Mouse (Mus musculus) brain, embryonic 14.5 days (tissue): ENCODE results near the gene Baz2a. TPM values are rescaled to one million over a fixed set of nuclear protein-coding genes. Genes with fewer than 3 reads are reported as not detected.
"Not testable (repeated sequence)": the region's sequence is repeated elsewhere in the genome, so short reads cannot be mapped to it uniquely, and the experiment has no call there.

Experiments used
- DNase-seq: peaks from one replicate; pipeline ENCODE4 v3.0.0-alpha.2; 2011; ENCODE audit warnings: low read depth
- CTCF ChIP-seq: fragments of 200-500 bp; IDR thresholded peaks from 2 replicates; pipeline ENCODE4 v1.5.1; 2012; ENCODE audit warnings: inconsistent platforms, mild to moderate bottlenecking, moderate library complexity, borderline replicate concordance; ENCODE audit not compliant: insufficient read depth, insufficient read length; ENCODE audit errors: extremely low read depth
- POLR2A ChIP-seq: fragments of 200-500 bp; IDR thresholded peaks from 2 replicates; pipeline ENCODE4 v1.6.1; 2012; ENCODE audit warnings: mild to moderate bottlenecking, inconsistent platforms, borderline replicate concordance; ENCODE audit not compliant: poor library complexity, insufficient read depth, insufficient read length, severe bottlenecking; ENCODE audit errors: extremely low read depth
- polyA plus RNA-seq: library from polyadenylated mRNA; depleted of rRNA; stranded (reverse); fragments of >200 nt; gene quantifications from 2 replicates; pipeline ENCODE4 v1.2.3, GENCODE M21; 2012

The Baz2a gene
- polyA plus RNA-seq, 1 experiment = 33.1 TPM

- no peak for TF ChIP-seq POLR2A
- no peak for TF ChIP-seq CTCF
- no peak for DNase-seq
These were observed 7.7 kb upstream of the Baz2a start for GRCm38 (mm10) chr10:128083688-128084087.

GRCm38 (mm10) chr10:128084160-128084559 is 7.2 kb upstream of the Baz2a start:
- TF ChIP-seq POLR2A (no peak), CTCF (no peak)
- no peak for DNase-seq

GRCm38 (mm10) chr10:128086391-128086790 is 5.0 kb upstream of the Baz2a start:
- TF ChIP-seq POLR2A (no peak), CTCF (peak; percentile 45; the same call in 1 of the 2 replicates)
- DNase-seq = peak; percentile 49

- not testable (repeated sequence) for DNase-seq
These were observed 4.2 kb upstream of the Baz2a start for GRCm38 (mm10) chr10:128087216-128087615.

- no peak for DNase-seq
- TF ChIP-seq CTCF (no peak), POLR2A (no peak)
These were observed 3.2 kb upstream of the Baz2a start for GRCm38 (mm10) chr10:128088181-128088580.

GRCm38 (mm10) chr10:128089842-128090241 is 1.5 kb upstream of the Baz2a start:
- no peak for TF ChIP-seq POLR2A
- no peak for TF ChIP-seq CTCF
- DNase-seq = no peak

GRCm38 (mm10) chr10:128090651-128091563 is 470 bp upstream of the Baz2a start:
- DNase-seq = peak; percentile 92
- TF ChIP-seq CTCF = peak; percentile 82
- no peak for TF ChIP-seq POLR2A

GRCm38 (mm10) chr10:128092506-128093495 is 1.4 kb downstream of the Baz2a start:
- TF ChIP-seq POLR2A (no peak), CTCF (peak; percentile 52; the same call in 1 of the 2 replicates)
- peak; percentile 88 for DNase-seq

GRCm38 (mm10) chr10:128093496-128094294 is 2.3 kb downstream of the Baz2a start:
- TF ChIP-seq CTCF (no peak), POLR2A (no peak)
- DNase-seq = peak; percentile 31

GRCm38 (mm10) chr10:128094340-128094968 is 3.1 kb downstream of the Baz2a start:
- TF ChIP-seq POLR2A (no peak), CTCF (no peak)
- peak; percentile 87 for DNase-seq
